Mouse (Mus musculus): ENCODE results near the gene Nrcam.

DNA sequence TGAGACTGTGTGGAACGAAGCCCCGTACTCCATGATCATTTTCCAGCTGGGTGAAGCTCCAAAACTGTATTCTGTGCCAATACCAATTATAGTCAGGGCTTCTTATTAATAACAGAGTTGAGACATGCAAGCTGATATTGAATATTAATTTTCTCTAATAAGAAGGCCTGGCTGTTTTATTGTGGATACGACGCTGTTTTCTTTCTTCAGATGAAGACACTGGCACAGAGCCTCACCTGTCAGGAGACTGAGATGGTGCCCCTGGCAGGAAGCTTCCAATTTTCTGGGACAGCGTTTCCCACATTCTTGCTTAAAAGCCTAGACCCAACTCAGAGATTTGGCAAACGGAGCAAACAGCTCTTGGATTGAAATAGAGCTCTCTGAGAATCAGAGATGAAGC, 47.3 kb downstream of the Nrcam start:
- TF ChIP-seq CTCF (IDR thresholded peaks at IDR 0.05; ENCODE audit: extremely low read depth, insufficient read length, insufficient replicate concordance, low read depth, low read length) (no peak), POLR2A (IDR thresholded peaks at IDR 0.05; ENCODE audit: low read depth, low read length) (no peak)

Measured in small intestine, adult 2 months (tissue).